Mouse (Mus musculus) hindbrain, embryonic 13.5 days (tissue): Measurements from ENCODE around the gene Cyp2f2. TPM values are rescaled to one million over a fixed set of nuclear protein-coding genes. Genes with fewer than 3 reads are reported as not detected.

ENCODE experiments used
- ATAC-seq: fragments of 200-750 bp; cut with Nextera tagmentation; 2 replicates; pipeline ENCODE4 v1.8.0; 2017; ENCODE audit warnings: moderate TSS enrichment; ENCODE audit not compliant: low FRiP score
- H3K27ac ChIP-seq: fragments of 300-500 bp; sonication (generic); 2 replicates; pipeline ENCODE4 v1.5.1; 2015; ENCODE audit warnings: inconsistent platforms, mild to moderate bottlenecking, moderate library complexity
- H3K27me3 ChIP-seq: fragments of 300-500 bp; sonication (generic); 2 replicates; pipeline ENCODE4 v1.6.1; 2015; ENCODE audit warnings: mild to moderate bottlenecking, inconsistent platforms
- H3K36me3 ChIP-seq: fragments of 300-500 bp; sonication (generic); 2 replicates; pipeline ENCODE4 v1.6.1; 2015; ENCODE audit warnings: mild to moderate bottlenecking, inconsistent platforms
- H3K4me1 ChIP-seq: fragments of 300-500 bp; sonication (generic); replicated peaks from 2 replicates; pipeline ENCODE4 v1.6.1; 2015; ENCODE audit warnings: inconsistent platforms
- H3K4me2 ChIP-seq: fragments of 300-500 bp; sonication (generic); 2 replicates; pipeline ENCODE4 v1.6.1; 2015; ENCODE audit warnings: inconsistent platforms, mild to moderate bottlenecking, moderate library complexity
- H3K4me3 ChIP-seq: fragments of 300-500 bp; sonication (generic); 2 replicates; pipeline ENCODE4 v1.5.1; 2015; ENCODE audit warnings: mild to moderate bottlenecking, inconsistent platforms
- H3K9ac ChIP-seq: fragments of 300-500 bp; sonication (generic); 2 replicates; pipeline ENCODE4 v1.6.1; 2015; ENCODE audit warnings: mild to moderate bottlenecking, inconsistent platforms
- H3K9me3 ChIP-seq: fragments of 300-500 bp; sonication (generic); 2 replicates; pipeline ENCODE4 v1.6.1; 2016; ENCODE audit warnings: inconsistent platforms
- WGBS: fragments of 180-500 bp; shearing (Covaris S2); methylation state at CpG from one replicate; pipeline ENCODE4 v1.1.7; 2015; 5-methylcytosine and 5-hydroxymethylcytosine counted together
- polyA plus RNA-seq: library from polyadenylated mRNA; unstranded; fragments of >200 nt; fragmentation: Nextera tagmentation; extraction: Ambion mirVana; gene quantifications from 2 replicates; pipeline ENCODE4 v1.2.1, GENCODE M21; 2015

Cyp2f2 gene
- polyA plus RNA-seq, 1 experiment from 2014 or later = 0.12 TPM

GRCm38 (mm10) chr7:27159882-27160281, 40.2 kb downstream of the Cyp2f2 start:
- Histone ChIP-seq H3K4me3 (no peak overlapping the region), H3K4me2 (0 out of 2 replicates have a peak overlapping the region, but pooled peaks have one; percentile 2), H3K9ac (0 out of 2 replicates have a peak overlapping the region, but pooled peaks have one; percentile 1), H3K36me3 (peaks cover 65% of the 10 kb centered on the region), H3K9me3 (no peaks in the 10 kb centered on the region), H3K4me1 (peaks cover 54% of the 10 kb centered on the region), H3K27me3 (no peaks in the 10 kb centered on the region), H3K27ac (no peak overlapping the region)
- 20% methylated on average over 8 of the region's 8 CpGs for WGBS
- peak; percentile 85 for ATAC-seq

GRCm38 (mm10) chr7:27160921-27161320, 41.2 kb downstream of the Cyp2f2 start:
- H3K4me1 ChIP-seq = peaks cover 63% of the 10 kb centered on the region
- WGBS = 87% methylated on average over 3 of the region's 3 CpGs
- no peak overlapping the region for H3K27ac ChIP-seq
- H3K9ac ChIP-seq = peak overlapping the region; percentile 53; the same call in 1 of the 2 replicates
- H3K4me2 ChIP-seq = no peak overlapping the region
- H3K9me3 ChIP-seq = no peaks in the 10 kb centered on the region
- ATAC-seq = no peak
- H3K36me3 ChIP-seq = peaks cover 70% of the 10 kb centered on the region
- H3K4me3 ChIP-seq = no peak overlapping the region
- no peaks in the 10 kb centered on the region for H3K27me3 ChIP-seq

GRCm38 (mm10) chr7:27161744-27162143, 42.0 kb downstream of the Cyp2f2 start:
- Histone ChIP-seq H3K4me1 (peaks cover 63% of the 10 kb centered on the region), H3K27ac (no peak overlapping the region), H3K4me3 (no peak overlapping the region), H3K4me2 (peak overlapping the region; percentile 89), H3K9ac (peak overlapping the region; percentile 53), H3K36me3 (peaks cover 70% of the 10 kb centered on the region), H3K27me3 (no peaks in the 10 kb centered on the region), H3K9me3 (no peaks in the 10 kb centered on the region)
- ATAC-seq = no peak
- WGBS = 83% methylated on average over 4 of the region's 4 CpGs

- peak overlapping the region; percentile 90 for H3K9ac ChIP-seq
- 87% methylated on average over 5 of the region's 5 CpGs for WGBS
- H3K36me3 ChIP-seq = peaks cover 61% of the 10 kb centered on the region
- no peaks in the 10 kb centered on the region for H3K9me3 ChIP-seq
- H3K27ac ChIP-seq = no peak overlapping the region
- H3K4me3 ChIP-seq = peak overlapping the region; percentile 74
- H3K27me3 ChIP-seq = no peaks in the 10 kb centered on the region
- H3K4me1 ChIP-seq = peaks cover 74% of the 10 kb centered on the region
- peak overlapping the region; percentile 89 for H3K4me2 ChIP-seq
- no peak for ATAC-seq
These were observed 43.2 kb downstream of the Cyp2f2 start for GRCm38 (mm10) chr7:27162780-27163449.

GRCm38 (mm10) chr7:27163450-27163805, 43.7 kb downstream of the Cyp2f2 start:
- peaks cover 56% of the 10 kb centered on the region for H3K36me3 ChIP-seq
- peak overlapping the region; percentile 90 for H3K9ac ChIP-seq
- H3K27ac ChIP-seq = 0 out of 2 replicates have a peak overlapping the region, but pooled peaks have one; percentile 4
- H3K4me2 ChIP-seq = peak overlapping the region; percentile 89
- WGBS = 77% methylated on average over 5 of the region's 5 CpGs
- H3K27me3 ChIP-seq = no peaks in the 10 kb centered on the region
- no peak for ATAC-seq
- peak overlapping the region; percentile 74 for H3K4me3 ChIP-seq
- H3K4me1 ChIP-seq = peaks cover 74% of the 10 kb centered on the region
- no peaks in the 10 kb centered on the region for H3K9me3 ChIP-seq

- H3K4me2 ChIP-seq = peak overlapping the region; percentile 89
- peak overlapping the region; percentile 74 for H3K4me3 ChIP-seq
- no peak for ATAC-seq
- peak overlapping the region; percentile 90 for H3K9ac ChIP-seq
- peaks cover 49% of the 10 kb centered on the region for H3K36me3 ChIP-seq
- WGBS = 81% methylated on average over 33 of the region's 33 CpGs
- H3K27me3 ChIP-seq = no peaks in the 10 kb centered on the region
- peaks cover 74% of the 10 kb centered on the region for H3K4me1 ChIP-seq
- H3K9me3 ChIP-seq = no peaks in the 10 kb centered on the region
- H3K27ac ChIP-seq = no peak overlapping the region
These were observed 44.6 kb downstream of the Cyp2f2 start for GRCm38 (mm10) chr7:27164112-27164947.

- no peaks in the 10 kb centered on the region for H3K9me3 ChIP-seq
- peak; percentile 10 for ATAC-seq
- peak overlapping the region; percentile 99 for H3K27ac ChIP-seq
- peaks cover 67% of the 10 kb centered on the region for H3K4me1 ChIP-seq
- H3K4me2 ChIP-seq = peak overlapping the region; percentile 89
- H3K9ac ChIP-seq = peak overlapping the region; percentile 90
- no peaks in the 10 kb centered on the region for H3K27me3 ChIP-seq
- 74% methylated on average over 23 of the region's 23 CpGs for WGBS
- H3K4me3 ChIP-seq = peak overlapping the region; percentile 74
- peaks cover 45% of the 10 kb centered on the region for H3K36me3 ChIP-seq
These were observed 45.4 kb downstream of the Cyp2f2 start for GRCm38 (mm10) chr7:27165007-27165655.

- 3% methylated on average over 8 of the region's 8 CpGs for WGBS
- peak overlapping the region; percentile 74 for H3K4me3 ChIP-seq
- peak overlapping the region; percentile 89 for H3K4me2 ChIP-seq
- peak overlapping the region; percentile 99 for H3K27ac ChIP-seq
- peak overlapping the region; percentile 90 for H3K9ac ChIP-seq
- peaks cover 48% of the 10 kb centered on the region for H3K36me3 ChIP-seq
- H3K4me1 ChIP-seq = peaks cover 62% of the 10 kb centered on the region
- no peaks in the 10 kb centered on the region for H3K9me3 ChIP-seq
- H3K27me3 ChIP-seq = no peaks in the 10 kb centered on the region
- ATAC-seq = no peak
These were observed 46.0 kb downstream of the Cyp2f2 start for GRCm38 (mm10) chr7:27165696-27166095.

- Histone ChIP-seq H3K4me1 (peaks cover 56% of the 10 kb centered on the region), H3K27ac (peak overlapping the region; percentile 99), H3K9me3 (no peaks in the 10 kb centered on the region), H3K4me2 (peak overlapping the region; percentile 89), H3K27me3 (no peaks in the 10 kb centered on the region), H3K4me3 (peak overlapping the region; percentile 74), H3K36me3 (peaks cover 50% of the 10 kb centered on the region), H3K9ac (peak overlapping the region; percentile 90)
- 0% methylated on average over 30 of the region's 43 CpGs for WGBS
- ATAC-seq = peak; percentile 55
These were observed 46.5 kb downstream of the Cyp2f2 start for GRCm38 (mm10) chr7:27166229-27166613.

- Histone ChIP-seq H3K9ac (peak within 1 kb of the TSS; percentile 90), H3K4me3 (peak within 1 kb of the TSS; percentile 74), H3K27me3 (no peaks in the 10 kb centered on the region), H3K4me1 (peaks cover 50% of the 10 kb centered on the region), H3K27ac (peak within 1 kb of the TSS; percentile 99), H3K9me3 (no peaks in the 10 kb centered on the region), H3K36me3 (peaks cover 50% of the 10 kb centered on the region), H3K4me2 (peak within 1 kb of the TSS; percentile 89)
- WGBS = 1% methylated on average over 61 of the region's 61 CpGs
- peak; percentile 79 for ATAC-seq
These were observed 47.1 kb downstream of the Cyp2f2 start, which contains the start of gene Egln2 for GRCm38 (mm10) chr7:27166614-27167474. Gene Egln2, minus strand, starts transcription at chr7:27166802.

- H3K4me2 ChIP-seq = peak overlapping the region; percentile 89
- no peaks in the 10 kb centered on the region for H3K27me3 ChIP-seq
- H3K9ac ChIP-seq = peak overlapping the region; percentile 90
- peak overlapping the region; percentile 74 for H3K4me3 ChIP-seq
- H3K27ac ChIP-seq = peak overlapping the region; percentile 99
- H3K4me1 ChIP-seq = peaks cover 43% of the 10 kb centered on the region
- no peak for ATAC-seq
- no peaks in the 10 kb centered on the region for H3K9me3 ChIP-seq
- peaks cover 52% of the 10 kb centered on the region for H3K36me3 ChIP-seq
- WGBS = 76% methylated on average over 11 of the region's 11 CpGs
These were observed 47.9 kb downstream of the Cyp2f2 start for GRCm38 (mm10) chr7:27167475-27168094.
